Mouse (Mus musculus): ENCODE results near the gene Gm13276.
"Not testable (repeated sequence)": the region's sequence is repeated elsewhere in the genome, so short reads cannot be mapped to it uniquely, and the experiment has no call there.

DNA sequence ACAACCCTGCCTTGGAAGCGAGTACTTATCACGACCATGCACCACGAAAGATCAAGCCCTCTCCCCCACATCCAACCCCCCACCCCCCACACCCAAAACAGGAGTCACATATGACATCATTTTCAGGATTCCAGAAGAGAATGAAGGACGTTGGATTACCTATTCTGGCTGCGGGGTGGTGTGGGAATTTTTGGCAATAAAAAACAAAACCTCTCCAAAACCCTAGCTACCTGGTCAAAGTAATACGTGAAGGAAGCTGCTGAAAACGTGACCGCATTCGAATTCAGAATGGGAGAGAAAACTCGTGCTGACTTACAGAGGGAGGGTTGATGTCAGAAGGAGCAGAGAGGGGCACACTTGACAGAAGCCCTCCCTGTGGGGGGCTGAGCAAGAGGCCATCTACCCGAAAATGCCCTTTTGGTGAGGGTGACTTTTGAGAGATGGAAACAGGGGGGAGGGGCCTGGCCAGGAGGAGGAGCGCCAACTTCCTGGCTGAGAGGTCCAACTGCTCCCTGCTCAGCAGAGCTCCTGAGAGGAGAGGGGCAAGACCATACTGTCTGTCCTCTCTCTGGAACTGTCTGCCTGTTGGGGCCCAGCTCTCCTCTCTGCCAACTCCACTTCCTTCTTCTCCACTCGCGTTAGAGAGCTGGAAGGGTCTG is 25.8 kb upstream of the Gm13276 start, which contains the start of gene Gm13283:
- TF ChIP-seq CTCF, EP300 (IDR thresholded peaks at IDR 0.05; ENCODE audit: low read depth): not testable (repeated sequence)
